Mouse (Mus musculus) erythroblast, embryonic 14.5 days (primary cell): ENCODE results near the gene Prss46.

Source experiments
- GATA1 ChIP-seq: IDR thresholded peaks from 2 replicates; pipeline ENCODE4 v1.6.1; 2012; ENCODE audit warnings: low read length, inconsistent platforms, mixed read lengths
- TAL1 ChIP-seq: IDR thresholded peaks from 3 replicates; pipeline ENCODE4 v1.6.1; 2012; ENCODE audit warnings: low read length, inconsistent platforms, mixed read lengths

- TF ChIP-seq TAL1 (no peak), GATA1 (no peak)
Measured at GRCm38 (mm10) chr9:110841438-110841837, 2.9 kb upstream of the Prss46 start.
